Mouse (Mus musculus): ENCODE results near the gene Hist1h3a.

GRCm38 (mm10) chr13:23738041-23738440, 24.1 kb downstream of the Hist1h3a start:
- TF ChIP-seq TAL1 (IDR thresholded peaks at IDR 0.05; ENCODE audit: low read length), result no peak
- no peak for TF ChIP-seq GATA1 (IDR thresholded peaks at IDR 0.05; ENCODE audit: low read length)

Measured in erythroblast, embryonic 14.5 days (primary cell).